In the genomic region with DNA sequence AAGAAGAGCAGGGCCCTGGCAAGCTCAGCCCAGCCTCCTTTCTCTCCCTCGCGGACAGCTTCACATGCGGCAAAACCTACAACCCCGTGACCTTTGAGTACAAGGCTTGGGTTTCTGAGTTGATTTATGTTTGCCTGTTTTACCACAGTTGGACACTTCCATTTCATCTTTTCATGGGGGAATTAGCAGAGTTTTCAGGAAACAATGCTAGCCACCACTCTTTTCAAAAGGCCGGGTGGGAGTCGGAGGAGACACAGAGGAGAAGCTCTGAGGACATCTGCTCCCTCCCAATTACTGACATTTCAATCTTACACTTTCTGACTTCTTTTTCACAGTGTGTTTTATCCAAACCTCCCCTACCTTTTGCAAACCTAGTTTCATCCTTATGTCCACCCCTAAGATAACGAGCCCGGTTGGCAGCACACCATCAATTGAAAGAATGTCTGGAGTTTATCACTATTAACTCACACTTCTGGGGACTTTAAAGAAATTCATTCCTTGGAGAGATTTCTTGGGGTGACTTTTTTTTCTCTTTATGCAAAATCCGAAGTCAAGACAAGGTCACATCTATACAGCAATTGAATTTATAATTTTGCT, we compare ENCODE assay signal across 9 mouse cellular contexts.
DNase-seq lines count a peak whose midpoint lies in the region; ATAC-seq and TF ChIP-seq lines count a peak whose summit lies in the region.
"Had no signal": no experiment of that assay in that cellular context is flagged by ENCODE, and none has a peak within 500 bp of the region (broad histone marks: within the 10 kb centered on the region; RNA-seq: fewer than 3 reads in every experiment).

No protein-coding gene starts in this region.

- no peak for ATAC-seq in intestine, postnatal 0 days
- no peak for ATAC-seq in midbrain, embryonic 13.5 days
- ATAC-seq: lung, postnatal 0 days had no signal

- no peak for TF ChIP-seq CTCF in intestine, postnatal 0 days (IDR thresholded peaks at IDR 0.05; ENCODE audit: low read depth)

- 19% methylated on average over 9 of the region's 9 CpGs for WGBS in intestine, postnatal 0 days
- WGBS in midbrain, embryonic 13.5 days, result 16% methylated on average over 9 of the region's 9 CpGs

- H3K27me3 ChIP-seq in intestine, postnatal 0 days (replicated peaks; ENCODE audit: control insufficient read depth, insufficient read depth, low read length), result no peaks in the 10 kb centered on the region
- peaks cover 9% of the 10 kb centered on the region for H3K27me3 ChIP-seq in midbrain, embryonic 13.5 days

- no peaks in the 10 kb centered on the region for H3K9me3 ChIP-seq in intestine, postnatal 0 days (ENCODE audit: control insufficient read depth)
- no peaks in the 10 kb centered on the region for H3K9me3 ChIP-seq in midbrain, embryonic 13.5 days

- H3K27ac ChIP-seq in intestine, postnatal 0 days (ENCODE audit: low read depth, low read length), result no peak overlapping the region
- no peak overlapping the region for H3K27ac ChIP-seq in midbrain, embryonic 13.5 days

- intact Hi-C loops in gastrocnemius, postnatal 36 days (cut with DNase I), result no loop called here

- no peak overlapping the region for H3K4me3 ChIP-seq in intestine, postnatal 0 days (ENCODE audit: low read depth, low read length)
- no peak overlapping the region for H3K4me3 ChIP-seq in midbrain, embryonic 13.5 days (replicated peaks)

- H3K36me3 ChIP-seq in intestine, postnatal 0 days (ENCODE audit: control insufficient read depth, insufficient read depth), result no peaks in the 10 kb centered on the region
- H3K36me3 ChIP-seq in midbrain, embryonic 13.5 days, result no peaks in the 10 kb centered on the region

- peak overlapping the region; percentile 21; the same call in 1 of the 2 replicates for H3K4me2 ChIP-seq in intestine, postnatal 0 days (replicated peaks; ENCODE audit: low read depth)
- H3K4me2 ChIP-seq in midbrain, embryonic 13.5 days (replicated peaks), result peak overlapping the region; percentile 11; the same call in 1 of the 2 replicates

- DNase-seq in adrenal gland, adult (ENCODE audit: inconsistent age in 2 of 2, low spot score in 1 of 2), result peak; percentile 77 to 93
- no peak for DNase-seq in adrenal gland, postnatal 4 days (ENCODE audit: low spot score in 2 of 2)
- DNase-seq in adrenal gland, postnatal 36 days, result peak; percentile 60 to 63
- DNase-seq in frontal cortex, postnatal 36 days (ENCODE audit: low spot score in 2 of 2), result no peak
- DNase-seq in gastrocnemius, postnatal 36 days, result no peak
- no peak for DNase-seq in frontal cortex, postnatal 10 days (ENCODE audit: low spot score in 2 of 2)

- no peak overlapping the region for H3K9ac ChIP-seq in intestine, postnatal 0 days (ENCODE audit: low read depth, low read length)
- no peak overlapping the region for H3K9ac ChIP-seq in midbrain, embryonic 13.5 days (replicated peaks)

- H3K4me1 ChIP-seq in intestine, postnatal 0 days (replicated peaks; ENCODE audit: control insufficient read depth, insufficient read depth, low read length), result no peaks in the 10 kb centered on the region
- peaks cover 51% of the 10 kb centered on the region for H3K4me1 ChIP-seq in midbrain, embryonic 13.5 days (replicated peaks)

Comparison
In these comparisons a context has a peak if more than half of its experiments do, and no peak if none do; other contexts are left out.
1. DNase-seq: peak in adrenal gland, adult (2 of 2) and adrenal gland, postnatal 36 days (2 of 2); none in adrenal gland, postnatal 4 days (0 of 2), frontal cortex, postnatal 36 days (0 of 2), gastrocnemius, postnatal 36 days (0 of 2) and frontal cortex, postnatal 10 days (0 of 2).